Mouse (Mus musculus) brain, embryonic 14.5 days (tissue): ENCODE measurements around the gene Hic1. TPM values are rescaled to one million over a fixed set of nuclear protein-coding genes. Genes with fewer than 3 reads are reported as not detected.

Experiments used
- DNase-seq: peaks from one replicate; pipeline ENCODE4 v3.0.0-alpha.2; 2011; ENCODE audit warnings: low read depth
- CTCF ChIP-seq: fragments of 200-500 bp; IDR thresholded peaks from 2 replicates; pipeline ENCODE4 v1.5.1; 2012; ENCODE audit warnings: inconsistent platforms, mild to moderate bottlenecking, moderate library complexity, borderline replicate concordance; ENCODE audit not compliant: insufficient read depth, insufficient read length; ENCODE audit errors: extremely low read depth
- POLR2A ChIP-seq: fragments of 200-500 bp; IDR thresholded peaks from 2 replicates; pipeline ENCODE4 v1.6.1; 2012; ENCODE audit warnings: mild to moderate bottlenecking, inconsistent platforms, borderline replicate concordance; ENCODE audit not compliant: poor library complexity, insufficient read depth, insufficient read length, severe bottlenecking; ENCODE audit errors: extremely low read depth
- polyA plus RNA-seq: library from polyadenylated mRNA; depleted of rRNA; stranded (reverse); fragments of >200 nt; gene quantifications from 2 replicates; pipeline ENCODE4 v1.2.3, GENCODE M21; 2012

Hic1 gene
- polyA plus RNA-seq, 1 experiment, result 11.7 TPM

DNA sequence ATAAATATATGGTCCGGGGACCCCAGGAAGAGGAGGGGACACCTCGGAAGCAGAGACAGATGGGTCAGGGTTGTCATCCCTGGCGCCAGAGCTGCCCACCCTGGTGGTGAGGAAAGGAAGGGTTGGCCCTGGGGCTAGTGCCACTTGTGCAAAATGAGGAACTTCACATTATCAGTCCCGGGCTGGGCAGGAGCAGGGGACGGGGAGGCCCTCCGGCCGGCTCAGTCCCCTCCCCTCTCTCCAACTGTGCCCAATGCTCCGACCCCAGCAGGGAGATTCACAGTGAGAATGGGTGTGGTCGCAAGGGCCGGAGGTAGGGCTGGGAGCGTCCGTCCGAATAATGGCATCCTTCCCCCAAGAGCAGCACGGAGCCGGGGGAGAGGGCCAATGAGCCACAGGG, 4.6 kb downstream of the Hic1 start:
- no peak for DNase-seq
- TF ChIP-seq CTCF, result no peak
- TF ChIP-seq POLR2A, result no peak

DNA sequence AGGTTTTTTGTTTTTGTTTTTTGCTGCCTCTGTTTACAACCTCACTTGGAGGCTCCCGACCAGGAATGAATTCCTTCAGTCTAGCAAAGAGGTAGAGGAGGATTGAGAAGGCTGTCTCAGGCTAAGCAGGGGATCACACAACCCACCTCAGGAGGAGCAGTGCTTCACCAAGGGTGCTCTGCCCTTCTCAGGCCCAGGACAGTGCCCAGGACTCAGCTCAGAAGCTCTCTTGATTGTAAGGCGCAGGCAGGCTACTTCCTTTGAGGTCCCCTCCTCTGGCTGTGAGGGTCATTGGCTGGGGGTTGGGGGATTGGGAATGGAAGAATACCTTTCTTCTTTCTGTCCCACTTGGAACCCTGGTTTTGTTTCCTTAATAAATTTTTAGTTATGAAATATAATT, 5.3 kb downstream of the Hic1 start:
- TF ChIP-seq POLR2A, result no peak
- no peak for TF ChIP-seq CTCF
- no peak for DNase-seq

DNA sequence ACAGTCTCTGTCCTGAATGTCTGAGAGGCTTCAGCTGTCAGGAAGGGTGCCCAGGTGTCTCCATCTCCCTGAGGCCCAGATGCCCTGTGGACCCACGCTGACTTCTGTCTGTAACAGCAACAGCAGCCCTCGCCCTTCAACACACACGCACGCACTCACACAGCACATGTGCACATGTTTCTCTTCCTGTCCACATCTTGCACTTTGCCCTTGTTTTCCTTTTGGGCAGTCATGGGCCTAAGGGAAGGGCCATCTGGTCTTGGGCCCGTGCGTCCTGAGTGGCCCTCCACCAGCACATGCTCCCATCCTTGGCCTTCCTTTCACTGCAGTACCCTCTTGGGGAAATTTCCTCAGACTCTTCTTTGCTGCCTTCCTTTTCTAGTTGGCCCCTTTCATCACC, 5.9 kb downstream of the Hic1 start:
- TF ChIP-seq POLR2A (no peak), CTCF (no peak)
- no peak for DNase-seq

DNA sequence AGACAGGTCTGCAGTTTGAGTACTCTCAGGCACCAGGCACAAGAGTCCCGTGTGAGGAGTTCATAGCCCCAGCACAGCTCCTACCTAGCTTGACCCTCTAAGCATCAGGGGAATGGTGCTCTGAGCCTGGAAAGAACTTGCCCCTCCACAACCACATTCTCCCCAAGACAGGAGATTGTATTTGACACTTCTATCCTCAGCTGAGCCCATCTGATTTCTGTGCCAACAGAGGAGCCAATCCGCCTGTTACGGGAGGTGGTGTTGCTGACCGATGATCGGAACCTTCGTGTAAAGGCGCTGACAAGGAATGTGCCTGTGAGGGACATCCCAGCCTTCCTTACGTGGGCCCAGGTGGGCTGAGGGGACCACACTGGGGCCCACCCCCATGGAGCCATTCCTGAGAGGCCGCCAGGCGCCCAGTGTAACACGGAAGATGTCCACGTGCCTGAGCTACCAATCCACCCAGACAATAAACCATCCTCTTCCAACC, 6.7 kb downstream of the Hic1 start:
- no peak for TF ChIP-seq CTCF
- TF ChIP-seq POLR2A, result no peak
- no peak for DNase-seq

DNA sequence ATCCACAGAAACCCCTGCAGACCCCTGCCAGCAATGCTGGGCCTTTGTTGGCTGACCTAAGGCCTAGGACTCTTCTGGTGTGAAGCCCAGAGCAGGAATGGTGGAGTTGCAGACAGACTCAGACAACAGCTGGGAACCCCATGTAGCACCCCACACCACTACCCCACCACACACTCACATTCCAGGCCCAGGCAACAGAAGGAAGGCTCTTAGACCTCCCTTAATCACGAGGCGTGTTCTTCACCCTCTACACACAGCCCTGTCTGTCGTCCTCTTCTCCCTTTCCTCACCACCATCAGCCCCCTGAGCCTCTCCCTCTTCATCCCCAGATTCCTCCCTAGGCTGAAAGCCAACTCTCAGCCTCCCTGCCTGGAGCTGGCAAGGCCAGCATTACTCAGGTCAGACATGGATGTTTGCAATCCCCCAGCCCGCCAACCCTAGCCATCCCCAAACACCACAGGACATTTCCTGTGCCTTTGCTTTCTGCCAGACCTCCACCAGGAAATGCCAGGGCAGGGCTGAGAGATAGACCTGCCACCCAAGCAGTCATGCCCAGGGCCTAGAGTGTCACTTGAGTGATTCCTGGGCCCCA, 7.8 kb downstream of the Hic1 start:
- no peak for TF ChIP-seq CTCF
- no peak for TF ChIP-seq POLR2A
- DNase-seq, result no peak

DNA sequence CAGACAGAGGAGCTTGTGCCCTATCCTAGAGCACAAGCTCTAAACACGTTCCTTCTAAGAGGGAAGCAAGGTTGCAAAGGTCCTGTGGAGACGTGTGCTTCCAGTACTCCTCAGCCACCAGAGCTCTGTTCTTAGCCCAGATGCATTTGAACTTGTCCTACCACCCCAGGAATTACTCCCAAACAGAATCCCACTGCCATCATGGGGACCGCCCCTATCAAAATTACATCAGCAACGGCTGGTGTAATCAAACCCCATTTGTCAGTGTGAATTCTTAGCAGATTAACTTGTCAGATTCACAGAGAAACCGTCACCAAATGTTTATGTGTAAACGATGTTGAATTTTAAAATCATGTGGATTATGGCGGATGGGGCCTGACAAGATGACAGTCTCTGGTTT, 8.4 kb downstream of the Hic1 start:
- peak; percentile 14 for DNase-seq
- TF ChIP-seq CTCF, result no peak

DNA sequence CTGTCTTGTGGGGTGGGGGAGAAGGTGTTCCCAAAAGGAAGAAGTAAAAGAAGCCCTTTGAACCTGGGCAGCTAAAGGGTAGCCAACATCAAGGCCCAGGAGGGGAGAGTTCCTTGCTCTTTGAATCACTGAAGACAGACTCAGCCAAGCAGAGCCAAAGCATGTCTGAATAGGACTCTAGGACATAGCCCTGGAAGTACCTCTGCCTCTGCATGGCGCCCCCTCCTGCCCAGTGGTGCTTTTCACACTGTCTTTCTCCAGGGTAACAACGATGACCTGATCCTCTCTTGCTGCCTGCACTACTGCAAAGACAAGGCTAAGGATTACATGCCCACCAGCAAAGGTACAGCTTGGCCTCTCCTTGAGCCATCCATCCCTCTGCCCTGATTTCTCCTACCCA, 9.8 kb downstream of the Hic1 start:
- TF ChIP-seq POLR2A (no peak), CTCF (peak; percentile 33; the same call in 1 of the 2 replicates)
- DNase-seq, result no peak

DNA sequence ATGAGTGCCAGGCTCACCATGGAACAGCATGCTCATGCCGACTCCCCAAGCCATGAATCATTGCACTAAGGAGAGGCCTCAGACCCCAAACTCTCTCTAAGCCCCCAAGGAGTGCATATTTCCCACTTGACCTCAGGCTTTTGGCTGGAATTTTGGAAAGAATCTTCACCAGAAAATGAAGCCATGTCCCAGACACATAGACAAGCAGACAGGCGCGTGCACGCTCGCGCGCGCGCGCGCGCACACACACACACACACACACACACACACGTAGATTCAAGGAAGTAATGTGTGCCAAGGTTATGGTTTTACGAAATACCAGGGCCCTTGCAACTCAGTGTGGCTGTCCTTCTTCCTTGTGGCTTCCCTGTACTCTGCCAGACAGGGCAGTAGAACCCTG, 10.9 kb downstream of the Hic1 start:
- DNase-seq, result no peak
- no peak for TF ChIP-seq POLR2A
- TF ChIP-seq CTCF, result no peak

DNA sequence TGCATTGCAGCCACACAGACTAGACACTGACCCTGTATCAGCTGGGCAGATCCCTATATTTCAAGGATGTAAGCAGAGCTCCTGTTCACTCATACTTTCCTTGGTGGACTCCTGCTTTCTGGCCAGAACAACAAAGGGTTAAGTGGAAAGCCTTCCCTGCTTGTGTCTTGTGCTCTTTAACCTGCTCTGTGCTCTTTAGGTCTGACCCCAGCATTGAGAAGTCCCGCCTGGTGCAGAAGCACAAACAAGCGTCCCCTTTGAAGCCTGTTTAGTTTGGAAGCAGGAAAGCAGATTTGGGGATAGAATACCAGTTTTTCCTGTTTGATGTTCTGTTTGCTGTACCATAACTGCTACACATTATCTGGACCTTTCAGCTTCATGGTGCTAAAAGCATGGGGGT, 11.4 kb downstream of the Hic1 start:
- peak; percentile 14 for DNase-seq
- TF ChIP-seq POLR2A, result no peak
- TF ChIP-seq CTCF, result no peak

DNA sequence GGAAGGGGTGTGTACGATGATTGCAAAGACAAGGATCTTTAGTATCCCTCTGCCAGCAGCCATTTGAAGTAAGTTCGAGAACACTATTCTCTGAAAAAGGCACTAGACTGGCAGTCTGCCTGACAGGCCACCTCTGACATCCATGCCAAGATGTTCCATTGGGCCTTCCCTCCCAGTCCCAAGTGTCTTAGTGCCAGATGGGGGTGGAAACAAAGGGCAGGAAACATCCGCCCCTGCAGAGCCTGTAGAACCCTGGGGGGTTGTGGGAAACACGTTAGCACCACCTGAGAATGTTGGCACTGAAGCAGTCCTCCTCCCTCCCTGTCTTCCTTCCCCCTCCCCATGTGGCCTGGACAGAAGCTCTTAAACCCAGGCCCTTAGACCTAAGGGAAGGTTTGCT, 12.3 kb downstream of the Hic1 start:
- TF ChIP-seq POLR2A (no peak), CTCF (no peak)
- peak; percentile 12 for DNase-seq

DNA sequence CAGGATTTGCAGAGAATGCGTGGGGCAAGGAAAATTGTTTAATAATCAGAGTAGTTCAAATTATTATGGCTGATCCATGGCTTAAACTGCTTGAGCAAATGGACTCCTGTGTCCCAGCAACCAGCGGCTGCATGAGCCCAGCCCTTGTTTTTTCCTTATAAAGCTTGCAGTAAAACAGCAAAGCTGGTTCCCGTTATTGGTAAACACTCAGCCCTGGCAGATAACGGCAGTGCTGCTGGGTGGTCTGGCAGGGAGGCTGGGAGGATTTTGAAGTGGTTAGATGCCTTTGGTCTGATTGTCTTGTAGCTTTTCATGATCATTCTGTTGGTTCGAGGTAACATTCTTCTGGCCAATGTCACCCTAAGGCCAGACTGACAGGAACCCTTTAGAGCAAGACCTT, 12.9 kb downstream of the Hic1 start:
- DNase-seq, result no peak
- TF ChIP-seq CTCF, result no peak
- no peak for TF ChIP-seq POLR2A

DNA sequence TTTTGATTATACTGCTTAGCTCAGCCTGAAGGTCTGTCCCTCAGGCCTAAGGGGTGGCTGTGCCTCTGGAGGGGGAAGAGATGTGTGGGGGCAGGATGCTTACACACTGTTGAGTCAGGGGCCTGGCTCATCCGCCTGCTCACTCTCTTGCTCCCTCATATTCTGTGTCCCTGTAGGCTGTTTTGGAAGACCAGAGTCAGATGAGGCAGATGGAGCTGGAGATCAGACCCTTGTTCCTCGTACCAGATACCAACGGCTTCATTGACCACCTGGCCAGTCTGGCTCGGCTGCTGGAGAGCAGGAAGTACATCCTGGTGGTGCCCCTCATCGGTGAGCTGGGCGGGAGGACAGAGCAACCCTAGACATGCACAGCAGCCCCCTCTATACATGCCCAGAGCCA, 13.3 kb downstream of the Hic1 start:
- no peak for TF ChIP-seq POLR2A
- TF ChIP-seq CTCF, result no peak
- no peak for DNase-seq

DNA sequence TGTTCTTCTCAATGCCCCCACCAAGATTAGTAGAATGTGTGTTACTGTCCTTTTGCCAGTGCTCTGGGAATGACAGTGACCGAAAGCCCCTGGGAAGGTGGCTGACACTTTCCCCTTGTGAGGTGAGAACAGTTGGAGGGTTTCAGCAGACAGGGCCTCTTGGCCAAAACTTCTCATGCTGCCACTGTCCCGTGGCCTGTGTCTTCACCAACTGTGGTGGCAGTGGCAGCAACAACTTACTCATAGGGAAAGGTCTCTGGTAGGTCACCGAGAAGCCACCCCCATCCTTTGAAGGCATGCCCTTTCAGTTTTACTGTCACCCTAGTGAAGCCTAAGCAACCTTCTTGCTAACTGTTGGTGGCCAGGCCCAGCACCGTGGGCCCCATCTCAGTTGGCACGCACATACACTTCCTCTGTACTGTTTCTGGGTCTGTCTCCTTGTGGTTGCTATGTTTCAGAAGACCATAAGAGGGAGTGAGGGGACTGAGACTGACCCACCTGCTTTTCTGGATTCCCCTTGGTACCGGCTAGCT, 15.2 kb downstream of the Hic1 start:
- no peak for DNase-seq
- TF ChIP-seq POLR2A (no peak), CTCF (no peak; the same call in 1 of the 2 replicates)

DNA sequence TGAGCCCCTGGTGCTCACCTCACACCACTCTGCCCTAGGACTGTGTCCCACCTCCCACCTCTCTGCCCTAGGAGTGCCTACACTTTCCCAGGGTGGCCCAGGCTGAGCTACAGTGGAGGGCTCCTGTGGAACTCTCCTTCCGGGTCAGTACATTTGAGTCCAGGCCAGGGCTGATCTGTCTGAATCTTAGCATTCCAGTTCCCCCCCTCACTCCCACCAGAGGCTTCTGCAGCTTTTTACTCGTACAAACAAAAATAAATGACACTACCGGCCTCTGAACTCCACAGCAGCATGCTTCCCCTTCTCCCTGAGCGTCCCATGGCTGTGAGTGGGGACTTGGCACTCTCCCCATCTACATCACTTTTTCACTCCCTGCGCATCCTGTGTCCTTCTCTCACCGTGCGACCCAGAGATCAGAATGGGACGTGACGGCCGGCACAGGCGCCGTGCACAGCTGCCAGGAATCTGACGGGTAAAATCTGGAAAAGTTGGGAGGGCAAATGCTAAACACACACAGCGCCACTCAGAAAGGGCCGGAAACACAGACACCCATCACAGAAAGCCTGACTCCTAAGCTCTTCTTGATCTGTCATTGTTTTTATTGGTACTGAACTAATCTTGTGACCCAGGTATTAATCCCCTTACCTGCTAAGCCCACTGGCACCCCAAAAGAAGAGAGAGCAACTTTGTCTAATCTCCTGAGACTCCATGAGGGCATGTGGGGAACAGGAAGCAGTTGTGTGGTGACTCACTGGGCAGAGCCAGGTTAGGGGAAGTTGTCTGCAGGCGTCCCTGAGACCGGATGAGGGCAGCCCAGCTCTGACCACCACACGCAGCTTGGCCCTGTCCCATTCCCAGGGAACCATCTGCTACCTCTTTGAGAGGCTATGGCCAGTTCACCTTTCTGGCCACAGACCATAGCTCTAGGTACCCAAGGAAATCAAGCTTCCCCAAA, 16.4 kb downstream of the Hic1 start:
- DNase-seq, result peak; percentile 26
- TF ChIP-seq POLR2A (no peak), CTCF (no peak)

DNA sequence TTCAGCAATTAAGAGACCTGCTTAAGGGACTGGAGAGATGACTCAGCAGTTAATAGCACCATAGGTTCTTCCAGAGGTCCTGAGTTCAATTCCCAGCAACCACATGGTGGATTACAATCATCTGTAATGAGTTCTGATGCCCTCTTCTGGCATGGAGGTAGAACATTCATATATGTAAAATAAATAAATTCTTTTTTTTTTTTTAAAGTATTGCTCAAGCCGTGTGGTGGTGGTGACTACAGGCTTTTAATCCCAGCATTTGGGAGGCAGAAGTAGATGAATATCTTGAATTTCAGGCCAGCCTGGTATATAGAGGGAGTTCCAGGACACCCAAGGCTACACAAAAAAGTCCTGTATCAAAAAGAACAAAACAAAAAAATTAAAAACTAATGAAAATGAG, 19.0 kb downstream of the Hic1 start:
- DNase-seq, result no peak
- TF ChIP-seq POLR2A (no peak), CTCF (no peak)
